Mouse (Mus musculus): ENCODE data around the gene Ipo8. TPM values are rescaled to one million over a fixed set of nuclear protein-coding genes. Genes with fewer than 3 reads are reported as not detected.

Ipo8 gene
- total RNA-seq, 2 experiments from 2014 or later, result 22.7 to 23.9 TPM

DNA sequence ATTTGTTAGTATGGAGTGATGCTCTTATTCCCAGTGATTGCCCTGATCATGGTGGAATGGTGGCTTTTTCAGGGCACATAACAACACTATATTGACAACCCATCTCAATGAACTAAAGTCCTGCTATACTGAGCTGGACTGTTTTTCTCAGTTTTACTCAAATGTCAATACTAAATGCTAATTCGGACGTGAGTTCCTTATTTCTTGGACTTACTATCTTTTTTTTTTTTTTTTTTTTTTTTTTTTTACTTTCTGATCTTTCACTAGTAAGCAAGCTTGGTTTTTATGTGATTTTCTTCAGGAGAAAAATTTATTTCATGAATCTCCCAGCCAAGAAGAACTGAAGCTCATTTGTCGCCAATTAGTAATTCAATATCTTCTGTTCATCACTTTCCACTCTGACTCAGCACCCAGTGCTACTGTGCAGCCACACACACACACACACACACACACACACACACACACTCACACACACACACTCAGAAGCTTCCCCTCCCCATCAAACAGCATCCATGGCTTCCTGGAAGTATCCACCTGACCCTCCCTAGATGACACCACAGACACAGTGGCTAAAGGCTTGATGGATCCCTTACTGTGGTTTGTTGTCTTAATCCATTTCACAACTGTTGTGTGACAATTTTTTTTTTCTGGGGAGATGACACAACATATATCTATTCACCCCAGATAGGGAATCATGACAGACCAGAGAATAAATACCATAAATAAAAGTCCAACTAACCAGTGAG, 69.1 kb downstream of the Ipo8 start:
- DNase-seq (ENCODE audit: low spot score), result no peak
- intact Hi-C loops (cut with DNase I), result no loop called here

DNA sequence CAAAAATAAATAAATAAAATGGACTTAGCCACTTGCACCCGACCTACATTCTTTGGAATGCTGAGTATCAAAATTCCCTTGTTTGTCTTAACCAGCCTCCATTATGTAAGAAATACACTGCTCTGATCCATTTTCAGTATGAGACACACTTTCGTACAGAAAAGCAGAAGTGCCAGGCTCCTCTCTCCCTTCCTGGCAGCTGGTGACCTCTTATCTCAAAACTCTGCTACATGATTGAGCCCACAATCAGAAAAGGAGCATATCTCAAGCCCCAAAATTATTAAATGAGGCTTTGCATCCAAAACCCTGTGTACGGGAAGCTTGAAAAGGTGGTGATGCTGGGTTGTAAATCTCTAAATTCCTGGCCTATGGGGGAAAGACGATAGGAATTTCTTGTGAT, 69.8 kb downstream of the Ipo8 start:
- intact Hi-C loops (cut with DNase I), result no loop called here
- no peak for DNase-seq (ENCODE audit: low spot score)

DNA sequence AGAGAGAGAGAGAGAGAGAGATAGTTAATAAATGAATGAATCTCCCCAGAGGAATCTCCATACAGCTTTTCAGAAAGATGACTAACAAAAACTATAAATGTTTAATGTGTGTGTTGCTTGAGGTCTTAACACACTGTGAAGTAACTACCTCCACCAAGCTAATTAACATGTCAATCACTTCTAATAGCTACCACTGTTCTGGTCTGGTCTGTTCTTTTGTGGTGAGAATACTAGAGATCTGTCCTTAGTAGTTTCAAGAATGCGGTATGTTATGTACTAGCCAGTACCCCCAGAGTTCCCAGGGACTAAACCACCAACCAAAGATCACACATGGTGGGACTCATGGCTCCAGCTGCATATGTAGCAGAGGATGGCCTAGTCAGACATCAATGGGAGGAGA, 74.7 kb downstream of the Ipo8 start:
- no peak for DNase-seq (ENCODE audit: low spot score)
- intact Hi-C loops (cut with DNase I), result no loop called here

DNA sequence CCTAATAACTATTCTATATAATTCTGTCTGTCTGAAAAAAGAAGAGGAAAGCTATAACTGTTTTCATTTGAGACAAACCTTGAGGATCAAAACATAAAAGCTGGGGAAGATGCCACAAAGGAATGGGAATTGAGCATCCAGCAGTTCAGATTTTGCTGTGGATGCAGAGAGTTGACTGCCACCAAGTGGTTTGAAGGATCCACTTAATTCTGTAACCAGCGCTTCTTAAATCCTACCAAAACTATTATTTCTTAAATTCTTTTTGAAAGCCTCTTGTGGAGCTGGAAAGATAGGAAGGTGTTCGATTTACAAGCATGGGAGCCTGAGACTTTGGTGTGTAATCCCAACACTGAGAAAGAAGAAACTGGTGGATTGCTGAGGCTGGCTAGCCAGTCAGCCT, 79.9 kb downstream of the Ipo8 start:
- intact Hi-C loops (cut with DNase I), result loop anchor here (5.0 kb wide), 1 partner anchor 504 kb away; no protein-coding TSS in a partner anchor
- no peak for DNase-seq (ENCODE audit: low spot score)

DNA sequence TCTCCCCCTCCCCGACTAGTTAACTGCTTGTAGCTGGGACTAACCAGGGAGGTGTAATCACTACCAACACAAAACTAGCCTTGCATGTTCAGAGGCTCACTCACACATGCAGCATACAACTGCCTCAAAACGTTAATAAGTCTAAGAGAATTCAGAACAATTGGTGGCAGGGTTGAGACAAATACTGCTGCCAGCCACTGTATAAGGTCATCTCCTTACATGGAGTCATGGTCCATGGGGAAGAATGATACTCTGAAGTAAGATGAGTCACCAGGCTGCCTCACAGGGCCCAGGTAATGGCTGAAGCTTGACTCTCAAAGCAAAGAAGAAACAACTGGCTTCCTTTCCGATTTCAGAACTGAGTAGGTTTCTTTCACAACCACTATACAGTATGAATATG, 81.1 kb downstream of the Ipo8 start:
- intact Hi-C loops (cut with DNase I), result loop anchor here (5.0 kb wide), 1 partner anchor 503 kb away; no protein-coding TSS in a partner anchor
- DNase-seq (ENCODE audit: low spot score), result no peak

DNA sequence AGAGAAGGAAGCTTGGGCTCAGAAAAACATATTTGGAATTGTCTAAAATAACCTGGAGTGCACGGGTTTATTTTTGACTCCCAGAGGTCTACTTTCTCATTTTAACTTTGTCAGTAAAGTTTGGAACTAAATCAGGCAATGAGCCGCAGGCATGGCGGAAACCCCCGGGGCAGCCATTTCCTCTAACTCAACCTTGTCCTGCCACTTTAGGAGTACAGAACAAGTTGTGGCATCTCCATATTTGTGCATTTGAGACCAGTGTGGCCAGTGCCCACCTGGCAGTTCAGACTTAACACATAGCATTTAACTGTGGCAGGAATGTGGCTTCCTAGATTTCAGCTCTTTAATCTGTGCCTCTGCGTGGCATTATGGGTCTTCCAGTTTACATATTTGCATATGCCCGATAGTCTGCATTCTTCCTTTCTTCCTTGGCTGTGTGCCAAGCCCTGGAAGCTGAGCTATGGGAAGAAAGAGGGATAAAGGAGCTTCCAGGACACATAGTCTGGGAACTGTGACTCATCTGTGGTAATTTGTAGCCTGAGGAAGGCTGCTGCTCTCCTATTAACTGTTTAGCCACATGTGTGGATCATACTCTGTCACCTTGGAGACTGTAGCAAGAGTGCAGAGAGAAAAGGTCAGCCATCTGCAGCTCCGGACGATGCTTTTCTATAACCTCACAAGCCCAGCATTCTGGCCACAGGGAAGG, 90.6 kb downstream of the Ipo8 start:
- no peak for DNase-seq (ENCODE audit: low spot score)
- intact Hi-C loops (cut with DNase I), result no loop called here

DNA sequence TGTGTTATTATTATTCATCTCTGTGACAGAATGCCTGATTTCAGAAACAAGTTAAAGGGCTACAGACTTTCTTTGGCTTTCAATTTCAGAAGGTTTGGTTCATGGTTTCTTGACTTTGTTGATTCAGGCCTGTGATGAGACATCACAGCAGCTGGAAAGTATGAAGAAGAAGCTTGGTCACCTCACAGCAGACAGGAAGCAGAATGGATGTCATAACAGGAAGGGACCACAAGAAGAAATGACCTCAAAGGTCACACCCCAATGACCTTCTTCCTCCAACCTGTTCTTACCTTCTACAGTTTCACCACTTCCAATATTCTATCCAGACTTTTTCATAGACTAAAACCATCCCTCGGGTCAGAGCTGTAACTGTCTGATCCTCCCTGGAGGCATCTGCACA, 94.9 kb downstream of the Ipo8 start:
- DNase-seq (ENCODE audit: low spot score), result no peak
- intact Hi-C loops (cut with DNase I), result no loop called here

DNA sequence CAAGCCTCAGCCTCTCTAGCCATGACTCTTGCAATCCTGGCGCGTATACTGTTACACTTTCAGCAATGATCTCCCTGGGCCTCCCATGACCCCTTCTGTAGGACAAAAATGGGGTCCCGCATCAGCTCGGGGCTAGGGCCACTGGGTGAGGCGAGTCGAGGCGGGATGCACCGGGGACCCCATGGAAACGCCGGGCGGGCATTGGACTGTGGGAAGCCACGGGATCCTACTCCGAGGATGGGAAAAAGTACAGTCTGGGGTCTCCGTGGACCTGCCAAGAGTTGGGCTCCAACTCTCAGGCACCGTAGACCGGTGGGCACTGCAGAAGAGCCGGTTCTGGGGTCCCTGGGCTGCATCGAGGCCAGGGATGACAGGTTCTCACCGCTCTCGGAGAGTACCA, 97.3 kb downstream of the Ipo8 start:
- intact Hi-C loops (cut with DNase I), result no loop called here
- DNase-seq (ENCODE audit: low spot score), result no peak

DNA sequence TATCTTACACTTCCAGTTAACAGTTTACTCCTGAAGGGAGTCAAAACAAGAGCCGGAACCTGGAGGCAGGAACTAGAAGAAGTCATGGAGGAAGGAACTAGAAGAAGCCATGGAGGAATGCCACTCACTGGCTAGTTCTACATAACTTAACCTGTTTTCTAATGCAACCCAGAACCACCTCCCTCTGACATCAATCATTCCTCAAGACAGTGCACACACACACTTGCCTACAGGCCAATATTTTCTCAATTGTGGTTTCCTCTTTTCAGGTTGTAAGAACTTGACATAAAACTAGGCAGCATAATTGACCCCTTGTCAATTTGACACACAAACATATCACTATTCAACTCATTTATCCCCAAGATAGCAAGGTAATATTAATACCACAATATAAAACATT, 98.3 kb downstream of the Ipo8 start:
- intact Hi-C loops (cut with DNase I), result no loop called here
- no peak for DNase-seq (ENCODE audit: low spot score)

DNA sequence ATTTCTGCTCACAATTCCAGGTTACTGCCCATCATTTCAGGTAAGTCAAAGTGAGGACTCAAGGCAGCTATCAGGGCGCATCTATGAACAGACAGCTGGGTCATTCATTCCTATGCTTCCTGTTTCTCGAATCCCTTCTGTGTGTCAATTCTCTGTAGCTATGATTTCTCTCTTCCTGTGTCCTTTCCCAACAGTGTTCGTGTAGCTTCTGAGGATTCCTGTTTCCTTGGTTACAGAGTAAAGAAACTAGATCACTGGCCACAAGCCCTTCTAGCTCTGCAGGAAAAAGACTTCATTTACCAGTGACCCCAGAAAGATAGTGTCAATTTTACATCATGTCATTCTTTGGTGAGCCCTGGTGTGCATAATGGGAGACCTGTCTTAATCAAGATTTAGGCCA, 102.7 kb downstream of the Ipo8 start:
- intact Hi-C loops (cut with DNase I), result no loop called here
- no peak for DNase-seq (ENCODE audit: low spot score)

DNA sequence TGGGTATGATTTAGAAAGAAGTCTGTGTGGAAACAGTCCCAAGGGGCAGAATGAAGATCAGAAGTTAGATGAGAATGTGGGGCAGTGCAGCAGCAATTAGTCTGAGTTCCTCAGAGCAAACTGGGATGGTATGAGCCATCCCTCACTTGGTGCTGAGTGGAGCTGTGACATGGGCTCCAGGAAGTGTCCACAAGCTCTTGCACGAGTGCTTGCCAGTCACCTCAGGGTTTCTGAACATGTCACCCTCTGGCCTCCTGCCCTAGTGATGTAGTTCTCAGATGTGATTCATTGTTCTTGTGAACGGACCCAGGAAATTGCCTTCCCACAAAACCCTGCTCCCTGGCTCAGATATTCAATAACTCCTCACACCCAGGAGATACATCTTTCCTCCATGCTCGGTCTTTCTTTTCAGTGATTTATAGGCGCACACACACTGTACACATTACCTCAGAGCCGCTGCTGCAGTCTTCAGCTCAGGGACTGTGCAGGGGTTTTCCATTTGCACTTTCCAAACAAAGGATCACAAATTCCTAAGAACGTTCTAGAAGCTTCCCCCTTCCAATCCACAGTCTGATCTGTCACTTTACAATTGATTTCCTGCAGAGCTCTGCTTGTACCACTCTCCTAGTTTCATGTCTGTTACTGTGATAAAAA, 103.3 kb downstream of the Ipo8 start:
- intact Hi-C loops (cut with DNase I), result no loop called here
- no peak for DNase-seq (ENCODE audit: low spot score)

DNA sequence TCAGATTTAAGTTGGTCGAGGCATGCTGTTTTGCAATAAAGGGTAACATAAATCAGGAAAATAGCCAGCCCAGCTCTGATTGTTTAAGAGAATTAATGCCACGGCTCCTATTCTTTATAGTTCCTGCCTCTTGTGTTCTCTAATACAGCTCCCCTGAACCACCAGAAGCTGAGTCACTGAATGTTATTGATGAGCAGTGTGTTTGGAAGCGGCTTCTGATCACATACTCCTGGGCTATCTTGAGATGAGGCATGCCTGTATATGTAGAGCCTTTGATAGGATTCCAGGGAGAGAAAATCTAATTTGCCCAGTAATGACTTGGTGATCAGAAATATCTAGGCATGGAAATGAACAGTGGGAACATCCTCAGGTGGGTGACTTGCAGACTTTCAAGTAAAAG, 106.8 kb downstream of the Ipo8 start:
- intact Hi-C loops (cut with DNase I), result no loop called here
- no peak for DNase-seq (ENCODE audit: low spot score)

Other genes with a start within 250 kb of the Ipo8 start
- gene Caprin2, start 64.8 kb upstream of the Ipo8 start, total RNA-seq (2021), result 1 to 10 TPM; 4.5 to 5.7 TPM
- 1 to 10 TPM; 4.9 to 5.7 TPM for gene Sinhcaf, start 115.0 kb upstream of the Ipo8 start, total RNA-seq (2021)